Mouse (Mus musculus) limb, embryonic 10.5 days (tissue): ENCODE data around the gene Ankrd13b. TPM values are rescaled to one million over a fixed set of nuclear protein-coding genes. Genes with fewer than 3 reads are reported as not detected.

Source experiments
- DNase-seq: peaks from one replicate; pipeline ENCODE4 v3.0.0-alpha.2; 2017; ENCODE audit warnings: low spot score
- H3K27ac ChIP-seq: fragments of 300-500 bp; sonication (generic); 2 replicates; pipeline ENCODE4 v1.5.1; 2016; ENCODE audit warnings: mild to moderate bottlenecking
- H3K27me3 ChIP-seq: fragments of 300-500 bp; sonication (generic); 2 replicates; pipeline ENCODE4 v1.6.1; 2016; ENCODE audit warnings: low read depth, mild to moderate bottlenecking; ENCODE audit not compliant: poor library complexity, severe bottlenecking
- H3K36me3 ChIP-seq: fragments of 300-500 bp; sonication (generic); 2 replicates; pipeline ENCODE4 v1.6.1; 2016; ENCODE audit warnings: mild to moderate bottlenecking, moderate library complexity
- H3K4me1 ChIP-seq: fragments of 300-500 bp; sonication (generic); 2 replicates; pipeline ENCODE4 v1.6.1; 2016
- H3K4me3 ChIP-seq: fragments of 300-500 bp; sonication (generic); 2 replicates; pipeline ENCODE4 v1.5.1; 2016; ENCODE audit warnings: mild to moderate bottlenecking, moderate library complexity
- H3K9me3 ChIP-seq: fragments of 300-500 bp; sonication (generic); replicated peaks from 2 replicates; pipeline ENCODE4 v1.6.1; 2016; ENCODE audit warnings: mild to moderate bottlenecking
- WGBS: fragments of 180-500 bp; shearing (Covaris S2); methylation state at CpG from one replicate; pipeline ENCODE4 v1.1.7; 2016; 5-methylcytosine and 5-hydroxymethylcytosine counted together
- polyA plus RNA-seq: library from polyadenylated mRNA; unstranded; fragments of >200 nt; fragmentation: Nextera tagmentation; extraction: Ambion mirVana; gene quantifications from 2 replicates; pipeline ENCODE4 v1.2.1, GENCODE M21; 2016

The Ankrd13b gene
- polyA plus RNA-seq, 1 experiment from 2014 or later: 12.5 TPM

- H3K36me3 ChIP-seq: peaks cover 34% of the 10 kb centered on the region
- DNase-seq: no peak
- H3K9me3 ChIP-seq: no peaks in the 10 kb centered on the region
- no peak overlapping the region for H3K4me3 ChIP-seq
- H3K27me3 ChIP-seq: no peaks in the 10 kb centered on the region
- no peak overlapping the region for H3K27ac ChIP-seq
- H3K4me1 ChIP-seq: no peaks in the 10 kb centered on the region
- WGBS: 86% methylated on average over 4 of the region's 4 CpGs
These were observed 66.2 kb downstream of the Ankrd13b start for GRCm38 (mm10) chr11:77423175-77423859.

Other genes with a start within 250 kb of the Ankrd13b start
- 0.15 TPM in 1 of 2 replicates, not detected in the other for gene Coro6, start 27.3 kb downstream of the Ankrd13b start, polyA plus RNA-seq
- 13.6 and 14.8 TPM in 2 replicates for gene Git1, start 3.9 kb upstream of the Ankrd13b start, polyA plus RNA-seq
- gene Abhd15, start 25.4 kb upstream of the Ankrd13b start, polyA plus RNA-seq: 1.4 and 2.0 TPM in 2 replicates
- gene Trp53i13, start 26.3 kb upstream of the Ankrd13b start, polyA plus RNA-seq: 33.4 and 38.7 TPM in 2 replicates
- gene Gm10392, start 29.5 kb upstream of the Ankrd13b start, polyA plus RNA-seq: 0.14 TPM in 1 of 2 replicates, not detected in the other
- 8.4 and 9.9 TPM in 2 replicates for gene Taok1, start 118.1 kb upstream of the Ankrd13b start, polyA plus RNA-seq
- 3.7 and 4.0 TPM in 2 replicates for gene Nufip2, start 196.5 kb upstream of the Ankrd13b start, polyA plus RNA-seq
- gene Cryba1, start 235.6 kb upstream of the Ankrd13b start, polyA plus RNA-seq: not detected in 2 replicates